Mouse (Mus musculus) bone marrow macrophage, adult 2 months (primary cell): Measurements from ENCODE around the gene Aph1b.

Experiments used
- CTCF ChIP-seq: IDR thresholded peaks from 2 replicates; pipeline ENCODE4 v1.5.1; 2012; ENCODE audit warnings: low read depth, mild to moderate bottlenecking, low read length, moderate library complexity
- POLR2A ChIP-seq: IDR thresholded peaks from 2 replicates; pipeline ENCODE4 v1.6.1; 2012; ENCODE audit warnings: mild to moderate bottlenecking, low read depth, low read length, borderline replicate concordance

DNA sequence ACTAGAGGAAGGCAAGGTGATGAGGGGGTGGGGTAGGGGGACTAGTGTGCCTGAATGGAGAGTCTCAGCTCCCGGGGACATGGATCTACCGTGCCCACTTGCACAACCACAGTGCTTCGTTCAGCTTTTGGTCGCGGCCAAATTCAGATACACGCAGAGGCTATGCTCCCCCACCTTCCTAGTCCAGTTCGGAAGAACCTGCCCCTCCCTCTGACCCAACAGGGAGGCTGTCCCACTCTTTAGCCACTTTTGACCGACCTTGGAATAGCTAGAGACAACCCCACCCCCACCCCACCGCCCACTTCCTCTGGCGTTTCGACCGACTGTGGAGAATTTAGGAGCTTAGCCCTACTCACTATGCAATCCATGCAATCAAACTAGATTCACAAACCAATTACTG, 6.7 kb upstream of the Aph1b start:
- TF ChIP-seq CTCF (no peak), POLR2A (no peak)
